Mouse (Mus musculus): ENCODE data around the gene Atp6ap2. TPM values are rescaled to one million over a fixed set of nuclear protein-coding genes. Genes with fewer than 3 reads are reported as not detected.

Atp6ap2 gene
- polyA plus RNA-seq (2015; fragmentation: Nextera tagmentation; extraction: Ambion mirVana) = 50.5 and 58.6 TPM in 2 replicates

GRCm38 (mm10) chrX:12587192-12587957 is at the start of gene Atp6ap2:
Atp6ap2 (plus strand) TSS chrX:12587801.
- WGBS = 13% methylated on average over 49 of the region's 49 CpGs
- Histone ChIP-seq H3K9me3 (replicated peaks) (no peaks in the 10 kb centered on the region), H3K4me1 (replicated peaks) (peaks cover 4% of the 10 kb centered on the region), H3K27me3 (peaks cover 7% of the 10 kb centered on the region; the same call in 1 of the 2 replicates), H3K4me2 (peak within 1 kb of the TSS; percentile 60), H3K4me3 (peak within 1 kb of the TSS; percentile 78), H3K27ac (peak within 1 kb of the TSS; percentile 79), H3K9ac (peak within 1 kb of the TSS; percentile 84), H3K36me3 (no peaks in the 10 kb centered on the region)
- ATAC-seq (replicated peaks; ENCODE audit: insufficient number of reproducible peaks, insufficient read depth, low FRiP score, low read depth) = peak; percentile 99

DNA sequence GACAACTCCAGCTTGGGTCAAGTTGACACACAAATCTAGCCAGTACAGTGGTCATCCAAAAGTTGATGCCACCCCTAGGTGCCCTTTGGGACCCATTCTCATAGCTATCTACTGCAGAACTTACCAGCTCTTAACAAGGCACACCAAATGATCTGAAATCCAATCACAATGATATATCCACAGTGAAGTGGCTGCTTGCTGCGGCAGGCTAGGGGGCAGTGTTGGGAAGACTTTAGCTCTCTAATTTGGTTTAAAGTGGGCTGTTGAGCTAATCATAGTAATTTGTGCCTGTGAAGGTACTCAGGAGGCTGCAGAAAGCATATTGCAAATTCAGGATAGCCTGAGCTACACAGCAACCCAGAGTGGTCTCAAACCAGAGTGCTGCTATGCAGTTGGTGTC is 43.2 kb upstream of the Atp6ap2 start:
- ATAC-seq (replicated peaks; ENCODE audit: insufficient number of reproducible peaks, insufficient read depth, low FRiP score, low read depth) = no peak
- Histone ChIP-seq H3K27me3 (no peaks in the 10 kb centered on the region), H3K27ac (no peak overlapping the region), H3K36me3 (no peaks in the 10 kb centered on the region), H3K4me2 (no peak overlapping the region), H3K4me1 (replicated peaks) (no peaks in the 10 kb centered on the region), H3K9ac (no peak overlapping the region), H3K4me3 (no peak overlapping the region), H3K9me3 (replicated peaks) (no peaks in the 10 kb centered on the region)
- WGBS = 70% methylated on average over 1 of the region's 1 CpGs

- WGBS = 72% methylated on average over 7 of the region's 7 CpGs
- ATAC-seq (replicated peaks; ENCODE audit: insufficient number of reproducible peaks, insufficient read depth, low FRiP score, low read depth) = no peak
- Histone ChIP-seq H3K4me2 (no peak overlapping the region), H3K27me3 (no peaks in the 10 kb centered on the region), H3K27ac (no peak overlapping the region), H3K36me3 (no peaks in the 10 kb centered on the region), H3K4me1 (replicated peaks) (no peaks in the 10 kb centered on the region), H3K9me3 (replicated peaks) (no peaks in the 10 kb centered on the region), H3K4me3 (no peak overlapping the region), H3K9ac (no peak overlapping the region)
Observed at GRCm38 (mm10) chrX:12557086-12557485, 30.5 kb upstream of the Atp6ap2 start.

DNA sequence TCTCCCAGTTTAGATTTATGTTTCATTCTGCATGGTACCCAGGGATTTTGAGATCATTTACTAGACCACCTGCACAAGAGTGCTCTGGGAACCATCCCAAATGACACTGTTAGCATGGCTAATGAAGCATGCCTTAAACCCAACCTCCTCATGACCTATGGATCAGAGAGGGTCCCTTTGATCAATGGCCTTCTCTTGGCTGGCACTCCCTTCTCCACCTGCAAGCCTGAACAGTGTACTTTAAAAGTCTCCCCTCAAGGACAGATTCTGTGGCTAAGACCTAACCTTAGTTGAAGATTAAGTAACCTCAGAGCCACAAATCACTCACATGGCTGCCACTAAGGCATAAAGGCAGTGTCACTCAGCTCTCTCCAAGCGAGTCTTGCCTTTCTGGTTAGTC is 16.2 kb upstream of the Atp6ap2 start:
- Histone ChIP-seq H3K36me3 (no peaks in the 10 kb centered on the region), H3K9ac (no peak overlapping the region), H3K4me2 (no peak overlapping the region), H3K4me1 (replicated peaks) (no peaks in the 10 kb centered on the region), H3K27ac (no peak overlapping the region), H3K4me3 (no peak overlapping the region), H3K9me3 (replicated peaks) (no peaks in the 10 kb centered on the region), H3K27me3 (no peaks in the 10 kb centered on the region)
- ATAC-seq (replicated peaks; ENCODE audit: insufficient number of reproducible peaks, insufficient read depth, low FRiP score, low read depth) = no peak
- WGBS = 60% methylated on average over 1 of the region's 1 CpGs

DNA sequence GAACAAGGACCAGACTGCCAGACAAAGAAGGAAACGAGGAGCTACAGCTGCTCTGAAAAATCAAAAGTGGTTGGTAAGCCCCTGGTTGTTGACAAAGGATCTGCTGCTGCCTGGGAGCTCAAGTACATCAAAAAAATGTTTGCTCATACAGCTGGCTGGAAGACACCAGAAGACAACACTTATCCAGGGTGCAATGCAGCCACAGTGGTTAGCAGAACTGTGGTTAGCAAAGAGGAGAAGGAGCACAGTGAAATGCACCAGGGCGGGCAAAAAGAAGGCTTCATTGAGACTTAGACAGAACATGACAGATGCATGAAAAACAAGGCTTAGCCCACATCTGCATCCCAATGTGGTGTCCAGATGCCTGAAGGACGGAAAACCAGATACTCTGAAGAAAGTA is 9.7 kb upstream of the Atp6ap2 start:
- H3K27ac ChIP-seq = no peak overlapping the region
- no peaks in the 10 kb centered on the region for H3K9me3 ChIP-seq (replicated peaks)
- no peak for ATAC-seq (replicated peaks; ENCODE audit: insufficient number of reproducible peaks, insufficient read depth, low FRiP score, low read depth)
- peaks cover 7% of the 10 kb centered on the region; the same call in 1 of the 2 replicates for H3K27me3 ChIP-seq
- H3K4me1 ChIP-seq (replicated peaks) = no peaks in the 10 kb centered on the region
- no peaks in the 10 kb centered on the region for H3K36me3 ChIP-seq
- no peak overlapping the region for H3K9ac ChIP-seq
- WGBS = 72% methylated on average over 3 of the region's 3 CpGs
- no peak overlapping the region for H3K4me2 ChIP-seq
- H3K4me3 ChIP-seq = no peak overlapping the region

DNA sequence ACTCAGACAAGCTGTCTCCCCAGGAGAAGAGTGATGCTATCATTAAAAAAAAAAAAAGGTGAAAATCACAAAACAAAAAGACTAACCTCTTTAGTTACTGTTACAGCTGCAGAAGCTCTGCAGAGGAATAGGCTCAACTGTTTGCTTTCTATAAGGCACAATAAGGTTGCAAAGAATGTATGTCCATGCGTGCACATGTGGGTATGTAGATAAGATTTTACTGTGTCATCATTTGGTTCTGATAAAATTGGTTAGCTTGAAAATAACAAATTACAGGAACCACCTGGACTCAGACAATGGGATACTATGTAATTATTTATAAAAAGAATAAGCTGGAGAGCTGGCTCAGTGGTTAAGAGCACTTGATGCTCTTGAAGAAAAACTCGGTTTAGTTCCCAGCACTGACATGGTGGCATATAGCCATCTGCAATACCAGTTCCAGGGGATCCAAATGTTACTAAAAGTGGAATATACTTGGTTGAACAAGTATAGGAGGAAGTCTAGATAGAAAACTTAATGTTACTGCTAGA is 9.2 kb upstream of the Atp6ap2 start:
- no peak for ATAC-seq (replicated peaks; ENCODE audit: insufficient number of reproducible peaks, insufficient read depth, low FRiP score, low read depth)
- H3K9ac ChIP-seq = no peak overlapping the region
- H3K27ac ChIP-seq = no peak overlapping the region
- no peaks in the 10 kb centered on the region for H3K9me3 ChIP-seq (replicated peaks)
- no peak overlapping the region for H3K4me3 ChIP-seq
- H3K36me3 ChIP-seq = no peaks in the 10 kb centered on the region
- no peaks in the 10 kb centered on the region for H3K4me1 ChIP-seq (replicated peaks)
- 63% methylated on average over 2 of the region's 2 CpGs for WGBS
- H3K27me3 ChIP-seq = peaks cover 8% of the 10 kb centered on the region; the same call in 1 of the 2 replicates
- H3K4me2 ChIP-seq = no peak overlapping the region

DNA sequence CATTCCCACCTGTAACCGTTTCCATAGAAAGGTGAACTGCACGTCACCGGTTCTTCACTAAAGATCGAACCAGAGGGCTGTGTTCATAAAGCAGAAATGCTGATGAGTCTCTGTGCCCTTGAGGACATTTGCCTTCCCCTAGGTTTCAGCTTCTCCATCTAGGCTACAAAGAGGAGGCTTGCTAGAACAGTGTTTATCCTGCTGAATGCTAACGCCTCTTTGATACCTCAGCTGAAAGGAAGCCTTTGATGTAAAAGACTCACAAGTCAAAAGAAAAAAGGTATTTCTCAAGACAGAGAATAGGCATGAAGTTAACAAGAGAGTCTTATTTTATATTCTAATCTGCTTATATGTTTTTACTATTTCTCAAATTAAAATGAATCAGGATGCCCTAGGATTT is 4.3 kb upstream of the Atp6ap2 start:
- WGBS = 78% methylated on average over 5 of the region's 5 CpGs
- H3K36me3 ChIP-seq = no peaks in the 10 kb centered on the region
- H3K27me3 ChIP-seq = peaks cover 8% of the 10 kb centered on the region; the same call in 1 of the 2 replicates
- no peak overlapping the region for H3K4me2 ChIP-seq
- H3K4me1 ChIP-seq (replicated peaks) = no peaks in the 10 kb centered on the region
- no peak overlapping the region for H3K9ac ChIP-seq
- no peaks in the 10 kb centered on the region for H3K9me3 ChIP-seq (replicated peaks)
- no peak overlapping the region for H3K27ac ChIP-seq
- ATAC-seq (replicated peaks; ENCODE audit: insufficient number of reproducible peaks, insufficient read depth, low FRiP score, low read depth) = no peak
- H3K4me3 ChIP-seq = no peak overlapping the region

DNA sequence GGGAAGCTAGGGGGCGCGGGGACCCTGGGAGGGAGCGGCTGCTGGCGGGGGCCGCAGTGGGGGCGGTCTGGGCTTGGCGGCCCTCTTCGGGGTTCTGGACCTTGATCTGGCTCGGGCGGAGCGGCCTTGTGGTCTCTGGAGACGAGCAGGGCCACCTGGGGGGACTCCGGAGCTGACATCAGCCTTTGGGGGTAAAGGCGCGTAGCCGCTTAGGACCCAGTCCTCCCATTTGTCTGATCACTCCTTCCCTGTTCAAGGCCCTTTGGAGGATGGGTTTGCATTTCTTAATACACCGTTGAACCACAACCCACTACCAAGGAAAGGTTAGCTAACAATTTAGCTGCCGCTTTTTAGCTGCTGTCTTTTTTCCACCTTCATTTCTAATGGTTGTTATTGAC is 356 bp downstream of the Atp6ap2 start:
- Histone ChIP-seq H3K4me2 (peak overlapping the region; percentile 60), H3K9me3 (replicated peaks) (no peaks in the 10 kb centered on the region), H3K4me1 (replicated peaks) (peaks cover 4% of the 10 kb centered on the region), H3K27me3 (peaks cover 1% of the 10 kb centered on the region; the same call in 1 of the 2 replicates), H3K27ac (peak overlapping the region; percentile 79), H3K9ac (peak overlapping the region; percentile 84), H3K4me3 (peak overlapping the region; percentile 78), H3K36me3 (no peaks in the 10 kb centered on the region)
- 14% methylated on average over 18 of the region's 18 CpGs for WGBS
- ATAC-seq (replicated peaks; ENCODE audit: insufficient number of reproducible peaks, insufficient read depth, low FRiP score, low read depth) = peak; percentile 30

DNA sequence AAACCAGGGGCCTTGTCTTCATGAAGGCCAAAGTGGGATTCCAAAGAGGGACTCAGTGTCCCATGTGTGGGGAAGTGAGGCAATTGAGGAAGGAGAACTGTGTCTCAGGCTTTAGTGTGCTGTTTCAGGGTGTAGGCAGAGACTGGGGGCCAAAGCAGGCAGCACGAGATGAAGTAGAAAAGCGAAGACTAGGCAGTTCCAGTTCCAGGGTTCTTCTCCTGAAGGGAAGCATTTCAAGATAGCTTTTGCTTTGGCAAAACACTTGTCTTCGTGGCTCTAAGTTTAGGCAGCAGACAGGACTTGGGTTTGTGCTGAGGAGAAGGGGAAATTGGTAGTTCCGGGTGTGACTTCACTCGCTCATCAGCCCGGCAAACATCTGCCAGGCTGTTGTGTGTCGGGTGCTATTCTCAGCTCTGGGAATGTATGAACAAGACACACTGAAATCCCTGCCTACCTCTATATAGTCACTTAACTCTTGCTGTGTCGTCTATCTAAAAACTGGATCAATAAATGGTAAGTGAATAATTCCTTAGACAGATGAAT is 3.9 kb downstream of the Atp6ap2 start:
- WGBS = 76% methylated on average over 8 of the region's 8 CpGs

GRCm38 (mm10) chrX:12592011-12592410 is 4.4 kb downstream of the Atp6ap2 start:
- H3K27ac ChIP-seq = no peak overlapping the region
- no peak overlapping the region for H3K9ac ChIP-seq
- H3K27me3 ChIP-seq = no peaks in the 10 kb centered on the region; the same call in 1 of the 2 replicates
- ATAC-seq (replicated peaks; ENCODE audit: insufficient number of reproducible peaks, insufficient read depth, low FRiP score, low read depth) = no peak
- H3K4me2 ChIP-seq = no peak overlapping the region
- WGBS = 62% methylated on average over 5 of the region's 5 CpGs
- H3K4me3 ChIP-seq = no peak overlapping the region
- no peaks in the 10 kb centered on the region for H3K36me3 ChIP-seq
- no peaks in the 10 kb centered on the region for H3K9me3 ChIP-seq (replicated peaks)
- H3K4me1 ChIP-seq (replicated peaks) = peaks cover 4% of the 10 kb centered on the region

More for the DNA sequence above, 3.9 kb downstream of the Atp6ap2 start:
- H3K4me3 ChIP-seq = no peak overlapping the region
- H3K27ac ChIP-seq = no peak overlapping the region
- H3K27me3 ChIP-seq = no peaks in the 10 kb centered on the region
- no peaks in the 10 kb centered on the region for H3K36me3 ChIP-seq
- no peak for ATAC-seq (replicated peaks; ENCODE audit: insufficient number of reproducible peaks, insufficient read depth, low FRiP score, low read depth)
- H3K4me1 ChIP-seq (replicated peaks) = peaks cover 4% of the 10 kb centered on the region
- no peaks in the 10 kb centered on the region for H3K9me3 ChIP-seq (replicated peaks)
- no peak overlapping the region for H3K9ac ChIP-seq
- H3K4me2 ChIP-seq = no peak overlapping the region

DNA sequence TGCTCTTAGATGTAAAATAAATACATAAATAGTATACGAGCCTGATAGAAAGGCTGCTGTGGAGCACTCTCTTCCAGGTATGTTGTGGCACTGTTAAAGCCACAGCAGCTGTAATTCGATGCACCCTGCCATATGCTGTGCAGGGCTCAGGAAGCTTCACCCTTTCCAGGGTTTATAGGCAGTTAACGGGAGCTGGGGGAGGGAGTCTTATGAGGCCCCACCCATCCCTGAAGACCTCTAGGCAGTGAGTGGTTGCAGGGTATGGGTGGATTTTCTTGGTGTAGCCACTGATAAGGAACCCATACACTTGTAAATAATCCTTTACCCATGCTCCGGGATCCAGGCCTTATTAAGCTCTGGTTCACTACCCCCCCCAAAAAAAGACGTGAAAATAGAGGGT is 6.2 kb downstream of the Atp6ap2 start:
- no peak overlapping the region for H3K9ac ChIP-seq
- H3K4me2 ChIP-seq = no peak overlapping the region
- no peak overlapping the region for H3K4me3 ChIP-seq
- no peak overlapping the region for H3K27ac ChIP-seq
- WGBS = 70% methylated on average over 5 of the region's 5 CpGs
- no peaks in the 10 kb centered on the region; the same call in 1 of the 2 replicates for H3K4me1 ChIP-seq (replicated peaks)
- no peaks in the 10 kb centered on the region for H3K9me3 ChIP-seq (replicated peaks)
- H3K36me3 ChIP-seq = no peaks in the 10 kb centered on the region
- ATAC-seq (replicated peaks; ENCODE audit: insufficient number of reproducible peaks, insufficient read depth, low FRiP score, low read depth) = no peak
- H3K27me3 ChIP-seq = no peaks in the 10 kb centered on the region; the same call in 1 of the 2 replicates

Data from heart, embryonic 15.5 days (tissue).